Mouse (Mus musculus) megakaryocyte-erythroid progenitor cell, adult 5 weeks (primary cell): Measurements from ENCODE around the gene 5730409E04Rik. TPM values are rescaled to one million over a fixed set of nuclear protein-coding genes. Genes with fewer than 3 reads are reported as not detected.

Experiments used
- polyA plus RNA-seq: library from polyadenylated mRNA; stranded (reverse); fragments of >175 nt; gene quantifications from 2 replicates; pipeline ENCODE4 v1.2.3, GENCODE M21; 2012

5730409E04Rik gene
- polyA plus RNA-seq: 1.2 and 1.5 TPM in 2 replicates

GRCm38 (mm10) chr4:126609606-126610181 is at the start of gene 5730409E04Rik:
5730409E04Rik (plus strand) TSS chr4:126609818.

Other genes with a start within 250 kb of the 5730409E04Rik start
- gene Ago3, start 180.3 kb upstream of the 5730409E04Rik start, polyA plus RNA-seq: 3.5 and 6.5 TPM in 2 replicates
- 9.0 and 12.6 TPM in 2 replicates for gene Ago1, start 141.2 kb upstream of the 5730409E04Rik start, polyA plus RNA-seq
- 0.67 and 0.78 TPM in 2 replicates for gene Ago4, start 76.3 kb upstream of the 5730409E04Rik start, polyA plus RNA-seq
- 4.5 and 7.8 TPM in 2 replicates for gene Clspn, start 52.9 kb upstream of the 5730409E04Rik start, polyA plus RNA-seq
- 139 and 174 TPM in 2 replicates for gene Psmb2, start 67.8 kb downstream of the 5730409E04Rik start, polyA plus RNA-seq
- gene Tfap2e, start 126.4 kb downstream of the 5730409E04Rik start, polyA plus RNA-seq: 0.16 and 0.21 TPM in 2 replicates
- 92.0 and 97.4 TPM in 2 replicates for gene Ncdn, start 143.6 kb downstream of the 5730409E04Rik start, polyA plus RNA-seq
- 17.0 and 23.8 TPM in 2 replicates for gene AU040320, start 143.7 kb downstream of the 5730409E04Rik start, polyA plus RNA-seq